Mouse (Mus musculus): ENCODE measurements around the gene Cfd.

- TF ChIP-seq HCFC1 (IDR thresholded peaks at IDR 0.05; ENCODE audit: borderline replicate concordance, insufficient read depth, low read length): no peak
- no peak for TF ChIP-seq ZNF384 (IDR thresholded peaks at IDR 0.05; ENCODE audit: low read depth, low read length)
- no peak for TF ChIP-seq MAFK (IDR thresholded peaks at IDR 0.05; ENCODE audit: insufficient read depth, low read depth, low read length)
- TF ChIP-seq ZC3H11A (IDR thresholded peaks at IDR 0.05; ENCODE audit: borderline replicate concordance, low read depth, low read length): no peak
Measured at GRCm38 (mm10) chr10:79851653-79852052, 39.0 kb upstream of the Cfd start.

All from ES-E14 (cell line).